Mouse (Mus musculus) limb, embryonic 12.5 days (tissue): Measurements from ENCODE around the gene Calr4. TPM values are rescaled to one million over a fixed set of nuclear protein-coding genes. Genes with fewer than 3 reads are reported as not detected.

ENCODE experiments used
- ATAC-seq: fragments of 200-750 bp; cut with Nextera tagmentation; 2 replicates; pipeline ENCODE4 v1.8.0; 2017; ENCODE audit warnings: low read depth, moderate TSS enrichment; ENCODE audit not compliant: insufficient number of reproducible peaks, insufficient read depth, low FRiP score, low TSS enrichment
- H3K27ac ChIP-seq: fragments of 300-500 bp; sonication (generic); 2 replicates; pipeline ENCODE4 v1.5.1; 2016; ENCODE audit warnings: mild to moderate bottlenecking, moderate library complexity
- H3K27me3 ChIP-seq: fragments of 300-500 bp; sonication (generic); 2 replicates; pipeline ENCODE4 v1.6.1; 2016; ENCODE audit warnings: mild to moderate bottlenecking, moderate library complexity
- H3K36me3 ChIP-seq: fragments of 300-500 bp; sonication (generic); 2 replicates; pipeline ENCODE4 v1.6.1; 2016; ENCODE audit warnings: mild to moderate bottlenecking, moderate library complexity
- H3K4me1 ChIP-seq: fragments of 300-500 bp; sonication (generic); replicated peaks from 2 replicates; pipeline ENCODE4 v1.6.1; 2016
- H3K4me2 ChIP-seq: fragments of 300-500 bp; sonication (generic); 2 replicates; pipeline ENCODE4 v1.6.1; 2016; ENCODE audit warnings: mild to moderate bottlenecking, moderate library complexity
- H3K4me3 ChIP-seq: fragments of 300-500 bp; sonication (generic); replicated peaks from 2 replicates; pipeline ENCODE4 v1.5.1; 2016; ENCODE audit warnings: mild to moderate bottlenecking
- H3K9ac ChIP-seq: fragments of 300-500 bp; sonication (generic); replicated peaks from 2 replicates; pipeline ENCODE4 v1.6.1; 2016; ENCODE audit warnings: mild to moderate bottlenecking, moderate library complexity
- H3K9me3 ChIP-seq: fragments of 300-500 bp; sonication (generic); 2 replicates; pipeline ENCODE4 v1.6.1; 2016; ENCODE audit warnings: mild to moderate bottlenecking, moderate library complexity
- WGBS: fragments of 180-500 bp; shearing (Covaris S2); methylation state at CpG from one replicate; pipeline ENCODE4 v1.1.7; 2016; 5-methylcytosine and 5-hydroxymethylcytosine counted together
- polyA plus RNA-seq: library from polyadenylated mRNA; unstranded; fragments of >200 nt; fragmentation: Nextera tagmentation; extraction: Ambion mirVana; gene quantifications from 2 replicates; pipeline ENCODE4 v1.2.1, GENCODE M21; 2016

The Calr4 gene
- polyA plus RNA-seq, 1 experiment from 2014 or later, result not detected

DNA sequence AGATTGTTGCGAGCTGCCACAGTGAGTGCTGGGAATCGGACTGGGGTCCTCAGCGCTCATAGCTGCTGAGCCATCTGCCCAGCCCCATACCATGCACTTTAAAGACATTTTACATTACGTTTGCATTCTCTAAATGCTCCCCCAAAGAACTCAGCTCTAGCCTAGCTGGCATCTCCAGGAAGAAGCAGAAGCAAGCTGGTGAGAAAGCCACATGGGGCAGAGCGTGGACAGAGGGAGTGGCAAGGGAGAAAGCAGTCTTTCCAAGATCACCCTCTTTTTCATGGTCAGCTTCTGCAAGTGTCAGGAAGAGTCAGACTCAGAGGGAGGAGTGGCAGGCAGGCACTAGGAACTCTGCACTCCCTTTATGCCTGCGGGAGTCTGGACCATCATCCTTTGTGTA, 22.5 kb downstream of the Calr4 start:
- H3K4me2 ChIP-seq, result no peak overlapping the region
- H3K27me3 ChIP-seq, result no peaks in the 10 kb centered on the region
- no peaks in the 10 kb centered on the region for H3K36me3 ChIP-seq
- no peak overlapping the region for H3K27ac ChIP-seq
- WGBS, result 86% methylated on average over 6 of the region's 6 CpGs
- H3K4me3 ChIP-seq, result no peak overlapping the region
- H3K9me3 ChIP-seq, result no peaks in the 10 kb centered on the region
- H3K9ac ChIP-seq, result no peak overlapping the region
- H3K4me1 ChIP-seq, result 0 out of 2 replicates have a peak, but pooled peaks cover 3% of the 10 kb centered on the region
- ATAC-seq, result no peak

DNA sequence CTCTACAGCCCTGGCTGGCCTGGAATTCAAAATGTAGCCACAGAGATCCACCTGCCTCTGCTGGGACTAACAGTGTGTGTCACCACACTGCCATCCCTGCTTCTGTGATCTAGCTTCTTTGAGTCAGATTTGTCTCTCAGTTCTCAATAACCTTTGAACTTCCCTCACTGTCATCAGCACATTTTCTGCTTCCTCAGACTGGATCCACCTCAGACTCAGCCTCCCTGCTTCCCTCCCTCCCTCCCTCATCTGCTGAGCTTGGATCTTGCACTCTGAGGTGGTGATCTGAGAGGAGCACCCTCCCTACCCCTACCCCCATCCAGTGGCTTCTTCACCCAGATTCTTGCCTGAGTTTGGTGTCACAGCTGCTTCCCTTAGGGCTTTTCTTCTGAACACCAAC, 23.4 kb downstream of the Calr4 start:
- H3K4me2 ChIP-seq, result no peak overlapping the region
- ATAC-seq, result no peak
- 0 out of 2 replicates have a peak, but pooled peaks cover 3% of the 10 kb centered on the region for H3K4me1 ChIP-seq
- H3K4me3 ChIP-seq, result no peak overlapping the region
- no peak overlapping the region for H3K27ac ChIP-seq
- H3K36me3 ChIP-seq, result no peaks in the 10 kb centered on the region
- H3K9ac ChIP-seq, result no peak overlapping the region
- no peaks in the 10 kb centered on the region for H3K27me3 ChIP-seq
- H3K9me3 ChIP-seq, result no peaks in the 10 kb centered on the region

DNA sequence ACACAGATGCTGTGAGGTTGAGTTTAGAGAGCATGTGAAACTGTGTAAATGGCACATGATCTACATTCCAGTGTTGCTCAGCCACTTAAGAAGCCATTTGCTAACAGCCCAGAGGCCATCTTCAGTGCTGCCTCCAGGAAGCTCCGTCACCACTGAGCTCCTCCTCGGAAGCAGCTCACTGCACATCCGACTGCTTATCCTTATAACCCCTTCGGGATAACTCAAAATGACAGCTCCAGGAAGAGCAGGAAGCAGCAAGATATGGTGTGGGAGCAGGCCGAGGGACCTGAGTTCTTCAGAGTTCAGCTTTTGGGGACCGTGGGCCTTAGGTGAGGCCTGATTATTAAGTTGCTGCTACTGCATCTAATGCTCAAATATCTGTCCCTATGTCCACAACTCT, 27.8 kb downstream of the Calr4 start:
- H3K9ac ChIP-seq, result no peak overlapping the region
- H3K27ac ChIP-seq, result no peak overlapping the region
- H3K36me3 ChIP-seq, result no peaks in the 10 kb centered on the region
- H3K4me3 ChIP-seq, result no peak overlapping the region
- WGBS, result 74% methylated on average over 6 of the region's 6 CpGs
- no peak for ATAC-seq
- no peaks in the 10 kb centered on the region for H3K9me3 ChIP-seq
- H3K4me1 ChIP-seq, result 0 out of 2 replicates have a peak, but pooled peaks cover 3% of the 10 kb centered on the region
- no peak overlapping the region for H3K4me2 ChIP-seq
- no peaks in the 10 kb centered on the region for H3K27me3 ChIP-seq

GRCm38 (mm10) chr4:109266056-109266455, 31.8 kb downstream of the Calr4 start:
- Histone ChIP-seq H3K9me3 (no peaks in the 10 kb centered on the region), H3K4me3 (no peak overlapping the region), H3K27me3 (no peaks in the 10 kb centered on the region), H3K4me2 (no peak overlapping the region), H3K9ac (no peak overlapping the region), H3K27ac (no peak overlapping the region), H3K36me3 (no peaks in the 10 kb centered on the region), H3K4me1 (0 out of 2 replicates have a peak, but pooled peaks cover 2% of the 10 kb centered on the region)
- 87% methylated on average over 3 of the region's 3 CpGs for WGBS
- ATAC-seq, result no peak

GRCm38 (mm10) chr4:109266744-109267143, 32.5 kb downstream of the Calr4 start:
- H3K27me3 ChIP-seq, result no peaks in the 10 kb centered on the region
- H3K36me3 ChIP-seq, result no peaks in the 10 kb centered on the region
- no peaks in the 10 kb centered on the region for H3K9me3 ChIP-seq
- 52% methylated on average over 2 of the region's 2 CpGs for WGBS
- no peak overlapping the region for H3K27ac ChIP-seq
- no peak overlapping the region for H3K9ac ChIP-seq
- no peak for ATAC-seq
- H3K4me2 ChIP-seq, result no peak overlapping the region
- H3K4me1 ChIP-seq, result no peaks in the 10 kb centered on the region
- no peak overlapping the region for H3K4me3 ChIP-seq

- no peak overlapping the region for H3K27ac ChIP-seq
- WGBS, result 91% methylated on average over 3 of the region's 3 CpGs
Observed at GRCm38 (mm10) chr4:109267452-109267851, 33.2 kb downstream of the Calr4 start.

GRCm38 (mm10) chr4:109268903-109269302, 34.6 kb downstream of the Calr4 start:
- no peak for ATAC-seq
- H3K27ac ChIP-seq, result no peak overlapping the region
- H3K36me3 ChIP-seq, result no peaks in the 10 kb centered on the region
- no peak overlapping the region for H3K4me2 ChIP-seq
- no peak overlapping the region for H3K4me3 ChIP-seq
- no peaks in the 10 kb centered on the region for H3K27me3 ChIP-seq
- H3K9me3 ChIP-seq, result no peaks in the 10 kb centered on the region
- H3K9ac ChIP-seq, result no peak overlapping the region
- WGBS, result 91% methylated on average over 3 of the region's 3 CpGs
- no peaks in the 10 kb centered on the region for H3K4me1 ChIP-seq

More at GRCm38 (mm10) chr4:109267452-109267851, 33.2 kb downstream of the Calr4 start:
- H3K36me3 ChIP-seq, result no peaks in the 10 kb centered on the region
- H3K27me3 ChIP-seq, result no peaks in the 10 kb centered on the region
- H3K4me1 ChIP-seq, result no peaks in the 10 kb centered on the region
- no peak overlapping the region for H3K4me2 ChIP-seq
- H3K4me3 ChIP-seq, result no peak overlapping the region
- no peak for ATAC-seq
- no peaks in the 10 kb centered on the region for H3K9me3 ChIP-seq
- H3K9ac ChIP-seq, result no peak overlapping the region

DNA sequence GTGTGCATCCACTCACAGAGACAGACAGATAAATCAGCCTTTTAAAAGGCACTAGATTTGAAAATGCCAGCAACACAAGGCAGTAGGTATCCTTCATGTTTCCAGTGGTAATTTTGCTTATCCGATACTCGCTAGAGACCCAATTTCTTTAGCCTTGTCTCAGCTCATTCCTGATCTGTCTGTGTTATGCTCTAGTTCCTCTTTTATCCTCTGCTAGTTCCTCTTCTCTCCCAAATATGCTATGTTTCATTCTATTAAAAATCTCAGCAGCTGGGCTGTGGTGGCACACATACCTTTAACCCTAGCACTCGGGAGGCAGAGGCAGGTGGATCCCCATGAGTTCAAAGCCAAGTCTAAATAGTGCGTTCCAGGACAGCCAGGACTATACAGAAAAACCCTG, 37.5 kb downstream of the Calr4 start:
- WGBS, result 92% methylated on average over 4 of the region's 4 CpGs
- H3K36me3 ChIP-seq, result no peaks in the 10 kb centered on the region

DNA sequence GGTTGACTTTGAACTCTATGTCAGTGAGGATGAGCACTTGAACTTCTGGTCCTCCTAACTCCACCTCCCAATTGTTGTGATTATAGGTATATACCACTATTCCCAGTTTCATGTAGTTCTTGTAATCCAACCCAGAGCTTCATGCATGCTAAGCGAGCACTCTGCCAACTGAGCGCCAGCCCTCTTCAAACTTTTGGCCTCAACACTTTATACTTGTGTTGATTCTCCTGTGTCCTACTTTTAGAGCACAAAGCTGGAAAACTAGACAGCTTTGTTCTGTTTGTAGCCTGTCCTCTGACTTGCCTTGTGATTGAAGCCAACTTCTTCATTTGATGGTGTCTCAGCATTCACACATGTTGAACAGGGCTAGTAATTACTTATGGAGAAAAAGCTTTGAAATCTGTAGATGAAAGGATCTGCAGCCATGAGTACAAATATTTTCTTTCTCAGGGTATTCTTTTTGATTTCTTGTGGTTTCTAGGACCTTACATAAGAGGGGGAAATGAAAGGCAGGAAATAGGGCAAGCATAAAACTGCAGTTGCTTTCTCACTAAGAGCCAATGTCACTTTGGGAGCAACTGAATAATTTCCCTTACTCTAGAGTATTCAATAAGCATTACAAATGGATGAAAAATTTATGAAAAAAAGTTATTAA, 39.4 kb downstream of the Calr4 start:
- H3K4me1 ChIP-seq, result no peaks in the 10 kb centered on the region
- no peak for ATAC-seq
- no peaks in the 10 kb centered on the region for H3K27me3 ChIP-seq
- 86% methylated on average over 2 of the region's 2 CpGs for WGBS
- no peak overlapping the region for H3K27ac ChIP-seq
- no peak overlapping the region for H3K4me3 ChIP-seq
- no peaks in the 10 kb centered on the region for H3K9me3 ChIP-seq
- no peak overlapping the region for H3K4me2 ChIP-seq
- H3K9ac ChIP-seq, result no peak overlapping the region
- H3K36me3 ChIP-seq, result no peaks in the 10 kb centered on the region

More for the DNA sequence above, 37.5 kb downstream of the Calr4 start:
- Histone ChIP-seq H3K4me3 (no peak overlapping the region), H3K27me3 (no peaks in the 10 kb centered on the region), H3K4me2 (no peak overlapping the region), H3K9me3 (no peaks in the 10 kb centered on the region), H3K9ac (no peak overlapping the region), H3K4me1 (no peaks in the 10 kb centered on the region), H3K27ac (no peak overlapping the region)
- no peak for ATAC-seq

DNA sequence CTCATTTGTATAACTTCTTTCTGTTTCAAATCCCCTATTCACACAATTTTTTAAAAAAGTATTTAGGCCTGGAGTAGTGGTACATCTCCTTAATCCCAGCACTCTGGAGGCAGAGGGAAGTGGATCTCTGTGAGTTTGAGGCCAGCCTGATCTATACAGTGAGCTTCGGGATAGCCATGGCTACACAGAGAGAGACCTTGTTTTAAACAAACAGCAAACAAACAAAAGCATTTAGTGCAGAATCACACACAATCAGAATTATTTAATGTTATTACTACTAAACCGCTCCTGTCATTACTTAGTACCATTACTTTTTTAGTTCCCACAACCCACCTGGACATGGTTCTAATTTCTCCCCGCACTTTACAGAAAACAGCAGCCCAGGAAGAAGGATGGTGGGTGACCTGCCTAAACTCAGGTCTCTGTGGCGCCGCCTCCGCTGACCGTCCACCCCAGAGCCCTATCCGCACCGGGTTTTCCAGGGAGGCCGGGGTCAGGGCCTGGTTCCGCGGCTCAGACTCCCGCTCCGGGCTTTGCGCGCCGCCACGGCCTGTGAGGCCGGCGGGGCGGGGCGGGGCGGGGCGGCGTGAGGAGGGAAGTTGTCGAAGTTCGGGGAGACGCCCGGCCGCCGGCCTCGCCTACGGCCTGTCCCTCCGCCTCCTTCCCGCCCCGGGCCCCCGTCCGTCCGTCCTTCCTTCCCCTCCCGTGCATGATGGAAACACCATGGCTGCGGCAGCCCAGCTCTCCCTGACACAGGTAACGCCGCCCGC, 45.6 kb downstream of the Calr4 start, which contains the start of gene Eps15:
TSS of gene Eps15 (plus strand) at position 580 of the 770 bp plus-strand sequence.
- Histone ChIP-seq H3K9me3 (no peaks in the 10 kb centered on the region), H3K27me3 (no peaks in the 10 kb centered on the region), H3K4me1 (peaks cover 17% of the 10 kb centered on the region), H3K4me2 (peak within 1 kb of the TSS; percentile 84), H3K9ac (peak within 1 kb of the TSS; percentile 79), H3K4me3 (peak within 1 kb of the TSS; percentile 88), H3K36me3 (no peaks in the 10 kb centered on the region), H3K27ac (peak within 1 kb of the TSS; percentile 86)
- ATAC-seq, result peak; percentile 96
- 5% methylated on average over 25 of the region's 44 CpGs for WGBS

DNA sequence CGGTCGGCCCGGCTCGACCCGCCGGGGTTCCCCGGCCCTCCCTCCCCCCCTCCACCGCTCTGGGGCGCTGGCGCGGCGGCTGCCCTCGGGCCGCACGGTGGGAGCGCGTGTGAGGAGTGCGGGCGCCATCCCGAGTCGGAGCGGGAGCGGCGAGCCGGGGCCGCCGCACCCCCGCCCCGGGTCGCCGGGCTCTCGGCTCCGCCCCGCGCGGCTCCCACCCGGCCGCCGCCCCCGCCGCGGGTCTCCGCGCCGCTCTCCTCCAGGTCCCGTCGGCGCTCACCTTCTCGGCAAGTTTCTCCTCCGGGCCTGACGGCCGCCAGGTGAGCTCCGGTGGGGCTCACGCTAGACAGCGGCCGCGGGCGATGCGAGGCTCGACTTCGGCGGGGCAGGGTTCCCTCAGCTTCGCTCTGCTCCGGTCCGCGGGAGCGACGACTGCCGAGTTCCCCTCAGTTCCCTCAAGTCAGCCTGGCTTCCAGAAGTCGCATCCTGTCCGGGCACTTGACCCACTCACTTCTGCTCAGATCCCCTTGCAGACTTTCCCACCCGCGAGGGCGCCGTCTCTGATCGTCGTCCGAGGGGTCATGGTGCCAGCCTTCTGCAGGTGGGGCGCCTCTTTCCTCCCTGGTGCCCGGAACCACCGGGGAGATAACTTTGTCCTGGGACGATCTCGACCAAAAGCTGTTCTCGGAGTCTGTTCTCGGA, 46.3 kb downstream of the Calr4 start:
- Histone ChIP-seq H3K36me3 (no peaks in the 10 kb centered on the region), H3K4me2 (peak overlapping the region; percentile 84), H3K9ac (peak overlapping the region; percentile 79), H3K27me3 (no peaks in the 10 kb centered on the region), H3K27ac (peak overlapping the region; percentile 86), H3K4me1 (peaks cover 17% of the 10 kb centered on the region), H3K4me3 (peak overlapping the region; percentile 88), H3K9me3 (no peaks in the 10 kb centered on the region)
- ATAC-seq, result peak; percentile 88; the same call in 1 of the 2 replicates
- WGBS, result under 1% methylated on average over 67 of the region's 85 CpGs
